Mouse (Mus musculus) Patski (cell line): ENCODE measurements around the gene Cfap299. TPM values are rescaled to one million over a fixed set of nuclear protein-coding genes. Genes with fewer than 3 reads are reported as not detected.

Source experiments
- ATAC-seq: fragments of 100-300 bp; one replicate; pipeline ENCODE4 v1.8.0; 2021
- CTCF ChIA-PET: fragments of 350-600 bp; sonication (Branson Sonifier 250); formaldehyde crosslinking; loops from one replicate; lab custom pipeline; 2022; ENCODE audit warnings: inconsistent platforms; lab: Charles Lee
- POLR2A ChIA-PET: fragments of 350-600 bp; sonication (Branson Sonifier 250); formaldehyde crosslinking; loops from one replicate; lab custom pipeline; 2022; ENCODE audit warnings: antibody characterized with exemption, inconsistent platforms; lab: Charles Lee
- DNase-seq: peaks from one replicate; pipeline ENCODE4 v3.0.0-alpha.2; 2011; ENCODE audit warnings: low read depth, low spot score
- H3K27me3 ChIP-seq: fragments of 371-371 bp; one replicate; pipeline ENCODE4 v1.5.1; 2021
- CTCF ChIP-seq: fragments of 100-300 bp; IDR thresholded peaks from one replicate; pipeline ENCODE4 v1.5.1; 2021
- in situ Hi-C: fragments of 300-500 bp; cut with MboI; formaldehyde crosslinking; loops from 3 replicates; pipeline ENCODE4 v1.11.1; 2018; ENCODE audit warnings: low pct_unique_long_range_greater_than_20kb, mixed read lengths
- polyA plus RNA-seq: library from polyadenylated mRNA; unstranded; gene quantifications from one replicate; pipeline ENCODE4 v1.2.3, GENCODE M21; 2021

Cfap299 gene
- polyA plus RNA-seq, 1 experiment from 2014 or later, result 0.23 TPM

GRCm38 (mm10) chr5:98344581-98344980 is 15.5 kb downstream of the Cfap299 start:
- DNase-seq (no peak), ATAC-seq (no peak)
- CTCF ChIA-PET, result interaction anchor here (0.7 to 9.8 kb wide), 8 partner anchors 12 to 539 kb away, joined by 3 to 216 read pairs (median 3); no protein-coding TSS in a partner anchor
- POLR2A ChIA-PET, result no interaction called here
- peak; percentile 52 for TF ChIP-seq CTCF
- in situ Hi-C loops, result loop anchor here (25.0 kb wide), 1 partner anchor 1243 kb away; no protein-coding TSS in a partner anchor
- peaks cover 3% of the 10 kb centered on the region for H3K27me3 ChIP-seq

GRCm38 (mm10) chr5:98346067-98346466 is 17.0 kb downstream of the Cfap299 start:
- ChIA-PET POLR2A (no interaction called here), CTCF (interaction anchor here (0.9 to 9.8 kb wide), 6 partner anchors 516 to 814 kb away, joined by 3 to 216 read pairs (median 6); no protein-coding TSS in a partner anchor)
- TF ChIP-seq CTCF, result peak; percentile 41

GRCm38 (mm10) chr5:98348605-98349004 is 19.5 kb downstream of the Cfap299 start:
- DNase-seq, result peak; percentile 9
- no peaks in the 10 kb centered on the region for H3K27me3 ChIP-seq
- ATAC-seq, result peak; percentile 25
- peak; percentile 92 for TF ChIP-seq CTCF
- in situ Hi-C loops, result loop anchor here (5.0 to 25.0 kb wide), 3 partner anchors 514 to 1239 kb away; no protein-coding TSS in a partner anchor
- ChIA-PET CTCF (interaction anchor here (0.7 to 9.8 kb wide), 18 partner anchors 14 to 810 kb away, joined by 3 to 216 read pairs (median 4); no protein-coding TSS in a partner anchor), POLR2A (interaction anchor here (1.9 kb wide), 1 partner anchor 515 kb away, joined by 9 read pairs; no protein-coding TSS in a partner anchor)

More at GRCm38 (mm10) chr5:98346067-98346466, 17.0 kb downstream of the Cfap299 start:
- DNase-seq (no peak), ATAC-seq (no peak)
- in situ Hi-C loops, result loop anchor here (5.0 to 25.0 kb wide), 3 partner anchors 516 to 1241 kb away; no protein-coding TSS in a partner anchor
- H3K27me3 ChIP-seq, result peaks cover under 1% of the 10 kb centered on the region

- in situ Hi-C loops, result no loop called here
- DNase-seq (no peak), ATAC-seq (no peak)
- H3K27me3 ChIP-seq, result no peaks in the 10 kb centered on the region
- no peak for TF ChIP-seq CTCF
- ChIA-PET CTCF (interaction anchor here (1.1 to 1.5 kb wide), 3 partner anchors 10 to 503 kb away, joined by 3 to 4 read pairs (median 3); no protein-coding TSS in a partner anchor), POLR2A (interaction anchor here (0.6 kb wide), 1 partner anchor 947 kb away, joined by 3 read pairs; no protein-coding TSS in a partner anchor)
Measured at GRCm38 (mm10) chr5:98359912-98360311, 30.8 kb downstream of the Cfap299 start.

- CTCF ChIA-PET, result no interaction called here
- H3K27me3 ChIP-seq, result no peaks in the 10 kb centered on the region
- TF ChIP-seq CTCF, result no peak
- DNase-seq (no peak), ATAC-seq (no peak)
- in situ Hi-C loops, result no loop called here
- POLR2A ChIA-PET, result no interaction called here
Measured at GRCm38 (mm10) chr5:98360792-98361419, 31.8 kb downstream of the Cfap299 start.

- CTCF ChIA-PET, result interaction anchor here (1.9 to 2.7 kb wide), 2 partner anchors 15 to 501 kb away, joined by 4 to 16 read pairs; no protein-coding TSS in a partner anchor
- no peak for ATAC-seq
Measured at GRCm38 (mm10) chr5:98363428-98363827, 34.3 kb downstream of the Cfap299 start.

GRCm38 (mm10) chr5:98365340-98365739 is 36.2 kb downstream of the Cfap299 start:
- DNase-seq (no peak), ATAC-seq (no peak)
- TF ChIP-seq CTCF, result no peak
- POLR2A ChIA-PET, result no interaction called here
- in situ Hi-C loops, result no loop called here
- CTCF ChIA-PET, result interaction anchor here (1.7 kb wide), 1 partner anchor 17 kb away, joined by 3 read pairs; no protein-coding TSS in a partner anchor
- H3K27me3 ChIP-seq, result no peaks in the 10 kb centered on the region

More at GRCm38 (mm10) chr5:98363428-98363827, 34.3 kb downstream of the Cfap299 start:
- H3K27me3 ChIP-seq, result no peaks in the 10 kb centered on the region
- POLR2A ChIA-PET, result no interaction called here
- in situ Hi-C loops, result no loop called here
- no peak for DNase-seq
- TF ChIP-seq CTCF, result peak; percentile 38

- POLR2A ChIA-PET, result interaction anchor here (0.6 to 0.9 kb wide), 2 partner anchors 339 to 781 kb away, joined by 3 read pairs; no protein-coding TSS in a partner anchor
- TF ChIP-seq CTCF, result peak; percentile 42
- in situ Hi-C loops, result no loop called here
Measured at GRCm38 (mm10) chr5:98368822-98369221, 39.7 kb downstream of the Cfap299 start.

GRCm38 (mm10) chr5:98369426-98369825 is 40.3 kb downstream of the Cfap299 start:
- ATAC-seq (peak; percentile 21), DNase-seq (no peak)
- no peaks in the 10 kb centered on the region for H3K27me3 ChIP-seq
- ChIA-PET POLR2A (interaction anchor here (0.9 kb wide), 1 partner anchor 780 kb away, joined by 3 read pairs; no protein-coding TSS in a partner anchor), CTCF (interaction anchor here (1.0 to 1.4 kb wide), 5 partner anchors 10 to 365 kb away, joined by 3 read pairs; no protein-coding TSS in a partner anchor)
- in situ Hi-C loops, result no loop called here
- TF ChIP-seq CTCF, result no peak

More at GRCm38 (mm10) chr5:98368822-98369221, 39.7 kb downstream of the Cfap299 start:
- CTCF ChIA-PET, result interaction anchor here (1.0 to 1.4 kb wide), 5 partner anchors 9 to 366 kb away, joined by 3 read pairs; no protein-coding TSS in a partner anchor
- no peaks in the 10 kb centered on the region for H3K27me3 ChIP-seq
- ATAC-seq (peak; percentile 94), DNase-seq (no peak)
